Mouse (Mus musculus): ENCODE results near the gene Pidd1.

Pidd1 gene

GRCm38 (mm10) chr7:141477578-141478269 is 33.9 kb upstream of the Pidd1 start:
- ChIA-PET CTCF (interaction anchor here in 3 of 4 experiments (0.6 to 2.0 kb wide), 10 partner anchors 9 to 538 kb away, joined by 3 to 9 read pairs (median 4); partner anchors contain the start of genes Cracr2b (in 1 of the 3) and Eps8l2 (in 1 of the 3)), POLR2A (interaction anchor here in 3 of 4 experiments (0.6 to 38.4 kb wide), 13 partner anchors 9 to 597 kb away, joined by 3 to 944 read pairs (median 5); partner anchors contain the start of genes Pnpla2 (in 3 of the 3), Cd151 (in 2 of the 3), Chid1 (in 2 of the 3) and Cracr2b (in 2 of the 3))

DNA sequence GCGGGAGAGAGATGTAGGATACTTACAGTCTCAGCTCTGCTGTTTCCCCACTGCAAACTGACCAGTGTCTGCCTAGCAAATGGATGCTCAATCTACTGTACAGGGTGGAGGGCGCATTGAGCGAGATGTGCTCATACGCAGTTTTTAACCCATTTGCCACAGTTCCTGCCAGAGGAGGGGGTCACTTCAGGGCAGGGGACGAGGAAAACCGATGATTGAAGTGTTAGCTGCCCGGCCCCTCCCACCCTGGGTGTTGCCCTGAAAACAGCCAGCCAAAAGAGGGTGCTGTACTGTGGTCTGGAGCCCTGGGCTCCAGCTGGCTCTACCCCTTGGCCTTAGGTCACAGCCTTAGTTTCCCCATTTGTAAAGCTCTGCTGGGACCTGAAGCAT is 33.2 kb upstream of the Pidd1 start:
- ChIA-PET POLR2A (interaction anchor here in 3 of 4 experiments (0.6 to 38.4 kb wide), 23 partner anchors 8 to 596 kb away, joined by 3 to 944 read pairs (median 5); partner anchors contain the start of genes Pnpla2 (in 3 of the 3), Cd151 (in 2 of the 3), Chid1 (in 2 of the 3) and Cracr2b (in 2 of the 3)), CTCF (interaction anchor here in 3 of 4 experiments (0.6 to 2.0 kb wide), 16 partner anchors 9 to 1336 kb away, joined by 3 to 9 read pairs (median 4); partner anchors contain the start of genes Cracr2b (in 1 of the 3) and Eps8l2 (in 1 of the 3))

DNA sequence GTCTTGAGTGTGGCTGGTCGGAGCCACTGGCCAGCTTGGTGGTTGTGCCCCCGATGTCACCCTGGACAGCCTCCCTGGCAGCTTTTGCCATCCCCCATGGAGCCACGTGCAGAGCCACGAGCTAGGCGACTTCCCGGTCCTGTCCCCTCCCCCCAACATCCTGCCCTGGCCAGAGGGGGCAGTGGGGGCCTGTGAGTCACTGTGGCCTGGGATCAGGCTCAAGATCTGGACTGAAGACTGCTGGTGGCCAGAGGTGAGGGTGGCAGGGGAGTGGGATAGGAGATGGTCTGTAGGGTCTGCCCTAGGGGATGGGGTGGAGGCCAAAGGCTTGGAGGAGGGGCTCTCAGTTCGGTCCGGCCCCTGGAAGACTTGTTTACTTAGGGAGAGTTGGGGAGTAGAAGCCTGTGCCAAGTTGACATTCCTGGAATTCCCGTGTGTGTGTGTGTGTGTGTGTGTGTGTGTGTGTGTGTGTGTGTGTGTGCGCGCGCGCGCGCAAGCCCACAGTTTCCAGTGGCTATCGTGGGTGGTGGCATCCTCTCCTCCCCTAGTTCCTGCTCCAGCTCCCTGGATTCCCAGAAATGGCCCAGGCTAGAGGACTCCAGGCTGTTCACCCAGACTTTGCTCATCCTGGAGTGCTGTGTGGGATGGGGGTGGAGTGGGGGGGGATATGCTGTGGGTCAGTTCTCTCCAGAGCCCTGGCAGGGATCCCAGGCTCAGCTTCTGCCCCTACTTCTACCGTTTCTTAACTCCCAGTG is 32.6 kb upstream of the Pidd1 start:
- CTCF ChIA-PET: interaction anchor here (0.6 to 2.0 kb wide), 17 partner anchors 8 to 1335 kb away, joined by 3 to 11 read pairs (median 4); partner anchors contain the start of genes Cd151 (in 1 of the 4), Cracr2b (in 1 of the 4) and Eps8l2 (in 1 of the 4)
- POLR2A ChIA-PET: interaction anchor here (0.6 to 38.4 kb wide), 45 partner anchors 8 to 1550 kb away, joined by 3 to 944 read pairs (median 4); partner anchors contain the start of genes Chid1 (in 3 of the 4), Pnpla2 (in 3 of the 4), Cd151 (in 2 of the 4) and Cracr2b (in 2 of the 4)

- CTCF ChIA-PET: interaction anchor here in 3 of 4 experiments (0.6 to 2.0 kb wide), 7 partner anchors 9 to 534 kb away, joined by 3 to 9 read pairs (median 4); partner anchors contain the start of genes Cd151 (in 1 of the 3) and Cracr2b (in 1 of the 3)
- POLR2A ChIA-PET: interaction anchor here in 3 of 4 experiments (0.7 to 38.4 kb wide), 45 partner anchors 8 to 619 kb away, joined by 3 to 944 read pairs (median 4); partner anchors contain the start of genes Chid1 (in 3 of the 3), Pnpla2 (in 3 of the 3), Cd151 (in 2 of the 3) and Cracr2b (in 2 of the 3)
Observed at GRCm38 (mm10) chr7:141475805-141476158, 32.0 kb upstream of the Pidd1 start.

GRCm38 (mm10) chr7:141475011-141475804 is 31.4 kb upstream of the Pidd1 start, which contains the start of the genes Polr2l and Tspan4:
TSS of gene Polr2l (minus strand) at chr7:141475132.
TSS of gene Tspan4 (plus strand) at chr7:141475240.
- CTCF ChIA-PET: interaction anchor here in 3 of 4 experiments (0.6 to 1.9 kb wide), 7 partner anchors 8 to 700 kb away, joined by 3 to 6 read pairs (median 4); partner anchors contain the start of genes Cd151 (in 1 of the 3) and Cracr2b (in 1 of the 3)
- POLR2A ChIA-PET: interaction anchor here (0.5 to 38.4 kb wide), 64 partner anchors 9 to 620 kb away, joined by 3 to 944 read pairs (median 4); partner anchors contain the start of genes Chid1 (in 3 of the 4), Pnpla2 (in 3 of the 4), Cd151 (in 2 of the 4) and Cracr2b (in 2 of the 4)

GRCm38 (mm10) chr7:141474160-141474559 is 30.3 kb upstream of the Pidd1 start:
- POLR2A ChIA-PET: interaction anchor here (0.7 to 38.4 kb wide), 9 partner anchors 13 to 40 kb away, joined by 3 to 944 read pairs (median 4); partner anchors contain the start of genes Cd151 (in 2 of the 4), Cracr2b (in 2 of the 4), Pnpla2 (in 2 of the 4) and Rplp2 (in 2 of the 4)
- CTCF ChIA-PET: interaction anchor here in 2 of 4 experiments (0.6 to 1.3 kb wide), 2 partner anchors 15 to 66 kb away, joined by 3 read pairs; no protein-coding TSS in a partner anchor

- POLR2A ChIA-PET: interaction anchor here in 2 of 4 experiments (0.8 to 38.4 kb wide), 4 partner anchors 14 to 67 kb away, joined by 3 to 944 read pairs (median 292); partner anchors contain the start of genes Cd151 (in 2 of the 2), Cracr2b (in 2 of the 2), Pnpla2 (in 2 of the 2) and Rplp2 (in 2 of the 2)
- CTCF ChIA-PET: interaction anchor here in 2 of 4 experiments (1.8 to 2.0 kb wide), 2 partner anchors 8 kb away, joined by 7 to 10 read pairs; no protein-coding TSS in a partner anchor
Observed at GRCm38 (mm10) chr7:141472763-141473162, 28.9 kb upstream of the Pidd1 start.

GRCm38 (mm10) chr7:141472226-141472625 is 28.4 kb upstream of the Pidd1 start:
- ChIA-PET POLR2A (interaction anchor here in 2 of 4 experiments (0.6 to 38.4 kb wide), 6 partner anchors 1 to 87 kb away, joined by 4 to 944 read pairs (median 293); partner anchors contain the start of genes Cd151 (in 2 of the 2), Cracr2b (in 2 of the 2), Pnpla2 (in 2 of the 2) and Rplp2 (in 2 of the 2)), CTCF (interaction anchor here in 3 of 4 experiments (0.6 to 2.0 kb wide), 5 partner anchors 9 to 77 kb away, joined by 3 to 10 read pairs (median 5); partner anchors contain the start of gene Cracr2b (in 1 of the 3))

GRCm38 (mm10) chr7:141471236-141471635 is 27.4 kb upstream of the Pidd1 start:
- POLR2A ChIA-PET: interaction anchor here in 3 of 4 experiments (0.7 to 38.4 kb wide), 9 partner anchors 2 to 771 kb away, joined by 3 to 944 read pairs (median 7); partner anchors contain the start of genes Cd151 (in 2 of the 3), Cracr2b (in 2 of the 3), Pnpla2 (in 2 of the 3) and Rplp2 (in 2 of the 3)
- CTCF ChIA-PET: interaction anchor here in 3 of 4 experiments (0.6 to 2.0 kb wide), 5 partner anchors 10 to 626 kb away, joined by 3 to 10 read pairs (median 5); partner anchors contain the start of gene Cracr2b (in 1 of the 3)

DNA sequence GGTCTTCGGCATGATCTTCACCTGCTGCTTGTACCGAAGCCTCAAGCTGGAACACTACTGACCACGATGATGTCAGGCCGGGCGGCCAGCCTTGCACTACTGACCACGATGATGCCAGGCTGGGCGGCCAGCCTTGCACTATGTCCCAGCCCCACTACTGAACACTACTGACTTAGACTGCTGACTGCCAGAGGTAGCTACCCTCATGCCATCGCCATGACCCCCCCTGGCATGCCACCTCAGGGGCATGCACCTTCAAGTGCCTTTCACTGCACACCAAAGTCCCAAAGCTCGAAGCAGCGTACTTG is 26.8 kb upstream of the Pidd1 start:
- POLR2A ChIA-PET: interaction anchor here in 3 of 4 experiments (0.5 to 38.4 kb wide), 13 partner anchors 3 to 771 kb away, joined by 3 to 944 read pairs (median 5); partner anchors contain the start of genes Cd151 (in 2 of the 3), Cracr2b (in 2 of the 3), Pnpla2 (in 2 of the 3) and Rplp2 (in 2 of the 3)

GRCm38 (mm10) chr7:141469901-141470636 is 26.2 kb upstream of the Pidd1 start:
- ChIA-PET CTCF (interaction anchor here in 3 of 4 experiments (0.5 to 3.8 kb wide), 7 partner anchors 11 to 67 kb away, joined by 3 to 46 read pairs (median 7); partner anchors contain the start of genes Cracr2b (in 1 of the 3), Pnpla2 (in 1 of the 3) and Rplp2 (in 1 of the 3)), POLR2A (interaction anchor here (0.5 to 38.4 kb wide), 16 partner anchors 3 to 411 kb away, joined by 3 to 944 read pairs (median 10); partner anchors contain the start of genes Cracr2b (in 3 of the 4), Pnpla2 (in 3 of the 4), Cd151 (in 2 of the 4) and Pidd1 (in 2 of the 4))

More for the DNA sequence above, 26.8 kb upstream of the Pidd1 start:
- CTCF ChIA-PET: interaction anchor here (0.5 to 3.8 kb wide), 6 partner anchors 10 to 67 kb away, joined by 3 to 46 read pairs (median 6); partner anchors contain the start of gene Cracr2b (in 1 of the 4)

DNA sequence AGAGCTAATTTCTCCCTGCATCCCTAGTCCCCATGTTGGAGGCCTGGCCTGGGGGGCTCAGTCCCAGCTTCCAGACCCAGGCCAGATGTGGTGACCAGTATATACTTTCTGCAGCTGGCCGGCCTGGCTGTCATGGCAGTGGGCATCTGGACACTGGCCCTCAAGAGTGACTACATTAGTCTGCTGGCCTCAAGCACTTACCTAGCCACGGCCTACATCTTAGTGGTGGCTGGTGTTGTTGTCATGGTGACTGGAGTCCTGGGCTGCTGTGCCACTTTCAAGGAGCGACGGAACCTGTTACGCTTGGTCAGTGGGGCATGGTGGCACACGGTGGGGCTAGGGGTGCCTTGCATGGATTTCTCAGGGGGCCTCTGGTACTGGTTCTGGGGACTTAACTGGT is 25.5 kb upstream of the Pidd1 start:
- POLR2A ChIA-PET: interaction anchor here (0.5 to 38.4 kb wide), 40 partner anchors 2 to 523 kb away, joined by 3 to 944 read pairs (median 5); partner anchors contain the start of genes Cracr2b (in 3 of the 4), Pnpla2 (in 3 of the 4), Rplp2 (in 3 of the 4) and Cd151 (in 2 of the 4)
- CTCF ChIA-PET: interaction anchor here in 3 of 4 experiments (0.6 to 3.8 kb wide), 19 partner anchors 10 to 656 kb away, joined by 3 to 46 read pairs (median 4); partner anchors contain the start of genes Chid1 (in 1 of the 3), Cracr2b (in 1 of the 3), Pidd1 (in 1 of the 3) and Pnpla2 (in 1 of the 3)

DNA sequence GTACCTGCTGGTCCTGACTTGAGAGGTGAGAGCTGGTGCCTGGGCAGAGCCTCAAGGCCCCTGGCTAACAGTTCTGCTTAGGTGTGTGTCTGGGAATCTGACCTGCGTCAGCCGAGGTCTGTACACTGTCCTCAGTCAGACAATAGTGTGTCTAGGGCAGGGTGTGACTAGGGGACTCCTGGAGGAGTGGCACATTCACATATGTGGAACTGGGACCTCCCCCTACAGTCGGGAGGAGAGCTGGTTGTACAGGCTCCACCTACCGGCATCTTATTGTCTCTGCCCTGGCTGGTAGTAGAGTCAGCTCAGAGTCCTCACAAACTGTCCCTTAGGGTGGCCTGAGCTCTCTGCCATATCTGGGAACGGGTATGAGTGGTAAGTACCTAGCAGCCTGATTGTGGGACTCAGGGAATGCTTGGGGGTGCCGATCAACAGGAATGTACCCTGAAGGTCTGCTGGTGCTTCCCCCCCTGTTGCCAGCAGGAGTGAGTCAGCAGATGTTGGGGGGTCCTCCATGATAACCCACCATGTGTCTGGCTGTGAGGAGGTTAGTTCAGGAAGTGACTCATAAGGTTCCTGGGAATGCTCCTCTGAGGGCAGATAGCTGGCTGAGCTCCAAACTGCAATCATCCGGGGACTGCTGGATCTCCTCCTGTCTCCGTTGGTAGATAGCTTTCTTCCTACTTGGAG is 24.8 kb upstream of the Pidd1 start:
- ChIA-PET POLR2A (interaction anchor here (0.5 to 38.4 kb wide), 72 partner anchors 1 to 628 kb away, joined by 3 to 944 read pairs (median 4); partner anchors contain the start of genes Cracr2b (in 3 of the 4), Pnpla2 (in 3 of the 4), Rplp2 (in 3 of the 4) and Cd151 (in 2 of the 4)), CTCF (interaction anchor here (0.5 to 3.8 kb wide), 34 partner anchors 8 to 655 kb away, joined by 3 to 46 read pairs (median 4); partner anchors contain the start of genes Chid1 (in 1 of the 4), Cracr2b (in 1 of the 4), Pidd1 (in 1 of the 4) and Pnpla2 (in 1 of the 4))

DNA sequence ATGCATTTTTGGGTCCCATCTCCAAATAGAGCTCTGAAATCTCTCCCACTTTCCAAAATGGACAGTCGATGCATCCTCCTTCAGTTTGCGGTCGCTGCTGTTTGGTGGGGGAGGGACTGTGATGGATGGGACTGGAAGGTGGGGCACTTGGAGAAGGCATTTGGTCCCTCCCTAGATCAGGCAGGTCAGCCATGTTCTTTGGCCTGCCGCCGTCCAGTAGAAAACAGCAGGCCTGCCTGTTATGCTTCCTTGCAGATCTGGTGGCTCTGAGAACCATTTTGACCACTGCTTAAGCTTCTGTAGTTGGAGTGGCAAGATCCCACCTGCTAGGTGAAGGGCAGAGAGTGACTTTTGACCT is 24.3 kb upstream of the Pidd1 start:
- CTCF ChIA-PET: interaction anchor here (0.6 to 3.8 kb wide), 25 partner anchors 8 to 243 kb away, joined by 3 to 46 read pairs (median 5); partner anchors contain the start of genes Chid1 (in 1 of the 4), Cracr2b (in 1 of the 4), Pidd1 (in 1 of the 4) and Pnpla2 (in 1 of the 4)
- POLR2A ChIA-PET: interaction anchor here (0.5 to 38.4 kb wide), 64 partner anchors 1 to 627 kb away, joined by 3 to 944 read pairs (median 4); partner anchors contain the start of genes Cracr2b (in 3 of the 4), Pnpla2 (in 3 of the 4), Rplp2 (in 3 of the 4) and Cd151 (in 2 of the 4)

All from embryonic stem cell, embryonic (primary cell).